ENCODE assay signal across 9 mouse cellular contexts in the genomic region with DNA sequence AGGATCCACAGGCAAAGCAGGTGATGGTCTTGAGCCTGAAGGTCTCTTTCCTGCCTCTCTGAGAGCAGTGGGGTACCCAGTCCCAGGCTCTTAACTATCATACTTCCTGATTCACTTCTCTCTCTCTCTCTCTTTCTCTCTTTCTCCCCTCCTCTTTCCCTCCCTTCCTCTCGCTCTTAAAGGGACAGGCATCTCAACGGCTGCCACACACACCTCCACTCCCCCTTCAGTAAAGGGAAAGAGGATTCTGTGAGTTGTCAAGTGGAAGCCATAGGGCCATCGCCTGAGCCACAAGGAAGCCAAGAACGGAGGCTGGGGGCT. TPM values are rescaled to one million over a fixed set of nuclear protein-coding genes. Genes with fewer than 3 reads are reported as not detected.
DNase-seq lines count a peak whose midpoint lies in the region; ATAC-seq and TF ChIP-seq lines count a peak whose summit lies in the region.
"Had no signal": no experiment of that assay in that cellular context is flagged by ENCODE, and none has a peak within 500 bp of the region (broad histone marks: within the 10 kb centered on the region; RNA-seq: fewer than 3 reads in every experiment).

Gene Ikbke (minus strand): TSS at position 151 of the 321 bp plus-strand sequence.

- peak; percentile 18; the same call in 1 of the 2 replicates for ATAC-seq in lung, embryonic 14.5 days (ENCODE audit: insufficient read depth)
- ATAC-seq in common myeloid progenitor, adult 5-6 weeks (replicated peaks; ENCODE audit: low read depth, poor library complexity, severe bottlenecking) = peak; percentile 23; the same call in 1 of the 2 replicates
- peak; percentile 14 for ATAC-seq in intestine, embryonic 15.5 days

- H3K4me1 ChIP-seq in lung, embryonic 14.5 days (ENCODE audit: insufficient read depth) = no peaks in the 10 kb centered on the region; the same call in none of the 2 replicates
- peaks cover 25% of the 10 kb centered on the region for H3K4me1 ChIP-seq in intestine, embryonic 15.5 days (replicated peaks)
- peaks cover 48% of the 10 kb centered on the region for H3K4me1 ChIP-seq in small intestine, adult 2 months (ENCODE audit: control insufficient read depth, insufficient read depth, insufficient read length, low read length)

- intact Hi-C loops in gastrocnemius, postnatal 14 days (cut with DNase I; ENCODE audit: low total_unique reads) = no loop called here

- H3K27ac ChIP-seq in lung, embryonic 14.5 days (ENCODE audit: low read depth) = no peak within 1 kb of the TSS
- H3K27ac ChIP-seq in intestine, embryonic 15.5 days = peak within 1 kb of the TSS; percentile 57
- H3K27ac ChIP-seq in small intestine, adult 2 months (ENCODE audit: insufficient read depth, low read depth, low read length) = peak within 1 kb of the TSS; percentile 87

- H3K36me3 ChIP-seq in lung, embryonic 14.5 days (ENCODE audit: insufficient read depth) = no peaks in the 10 kb centered on the region
- H3K36me3 ChIP-seq in intestine, embryonic 15.5 days = no peaks in the 10 kb centered on the region
- no peaks in the 10 kb centered on the region for H3K36me3 ChIP-seq in small intestine, adult 2 months (ENCODE audit: control insufficient read depth, insufficient read depth, low read length)

- 25% methylated on average over 4 of the region's 4 CpGs for WGBS in lung, embryonic 14.5 days
- WGBS in intestine, embryonic 15.5 days = 21% methylated on average over 4 of the region's 4 CpGs
- WGBS in small intestine, adult 2 months = 9% methylated on average over 4 of the region's 4 CpGs

- H3K4me2 ChIP-seq in lung, embryonic 14.5 days = peak within 1 kb of the TSS; percentile 61
- peak within 1 kb of the TSS; percentile 74 for H3K4me2 ChIP-seq in intestine, embryonic 15.5 days (replicated peaks)

- DNase-seq in lung, embryonic 14.5 days = no peak
- DNase-seq in lung, postnatal 25 days (ENCODE audit: low spot score) = no peak
- DNase-seq in gastrocnemius, postnatal 14 days = no peak
- DNase-seq in Muller cell, postnatal 12 days (ENCODE audit: inconsistent ontology term) = no peak
- DNase-seq in urinary bladder, adult 18-20 months (ENCODE audit: low spot score in 2 of 2) = no peak

- no peaks in the 10 kb centered on the region for H3K9me3 ChIP-seq in lung, embryonic 14.5 days (ENCODE audit: low read depth, low read length)
- H3K9me3 ChIP-seq in intestine, embryonic 15.5 days = no peaks in the 10 kb centered on the region

- no peaks in the 10 kb centered on the region for H3K27me3 ChIP-seq in lung, embryonic 14.5 days (ENCODE audit: insufficient read depth, low read length)
- H3K27me3 ChIP-seq in intestine, embryonic 15.5 days (replicated peaks) = no peaks in the 10 kb centered on the region
- no peaks in the 10 kb centered on the region for H3K27me3 ChIP-seq in small intestine, adult 2 months (ENCODE audit: control insufficient read depth, insufficient read depth, low read length)

- no peak for TF ChIP-seq POLR2A in small intestine, adult 2 months (IDR thresholded peaks at IDR 0.05; ENCODE audit: low read depth, low read length)

- H3K4me3 ChIP-seq in lung, embryonic 14.5 days (ENCODE audit: low read depth, low read length) = peak within 1 kb of the TSS; percentile 37
- H3K4me3 ChIP-seq in intestine, embryonic 15.5 days (replicated peaks) = peak within 1 kb of the TSS; percentile 41
- peak within 1 kb of the TSS; percentile 79 for H3K4me3 ChIP-seq in small intestine, adult 2 months (ENCODE audit: low read depth, low read length)
- H3K4me3 ChIP-seq: erythroblast, embryonic 14.5 days had no signal

- no peak for TF ChIP-seq CTCF in lung, embryonic 14.5 days (IDR thresholded peaks at IDR 0.05; ENCODE audit: low read depth)
- no peak for TF ChIP-seq CTCF in small intestine, adult 2 months (IDR thresholded peaks at IDR 0.05; ENCODE audit: extremely low read depth, insufficient read length, insufficient replicate concordance, low read depth, low read length)

- H3K9ac ChIP-seq in lung, embryonic 14.5 days = peak within 1 kb of the TSS; percentile 42
- H3K9ac ChIP-seq in intestine, embryonic 15.5 days = peak within 1 kb of the TSS; percentile 46

RNA-seq across cellular contexts. Expression of gene Ikbke, which starts in this region (rescaled TPM):
- 2.0 and 2.3 TPM in 2 replicates for polyA plus RNA-seq in lung, embryonic 14.5 days (2014; fragmentation: Nextera tagmentation; extraction: Ambion mirVana)
- total RNA-seq in common myeloid progenitor, adult 5-6 weeks (2017) = 7.2 and 7.3 TPM in 2 replicates
- 7.3 and 9.6 TPM in 2 replicates for polyA plus RNA-seq in intestine, embryonic 15.5 days (2015; fragmentation: Nextera tagmentation; extraction: Ambion mirVana)
- polyA plus RNA-seq in small intestine, adult 2 months (2012; rRNA removed) = 16.3 and 43.9 TPM in 2 replicates
- 1 to 10 TPM; 1.8 to 2.1 TPM for total RNA-seq in gastrocnemius, postnatal 14 days (2021)
- polyA plus RNA-seq: erythroblast, embryonic 14.5 days had no signal
